Mouse (Mus musculus) hematopoietic stem cell, adult 5-6 weeks (primary cell): Measurements from ENCODE around the gene Adra1b. TPM values are rescaled to one million over a fixed set of nuclear protein-coding genes. Genes with fewer than 3 reads are reported as not detected.

Experiments
- ATAC-seq, 2 experiments: fragments of 125-278 bp in 1 of 2; replicated peaks in 1 of 2; 2 replicates each; pipeline ENCODE4 v1.8.0; 2016 to 2017; ENCODE audit warnings: inconsistent platforms in 2 of 2, mild to moderate bottlenecking in 2 of 2, moderate number of reproducible peaks in 2 of 2, low read depth in 1 of 2, moderate TSS enrichment in 1 of 2; ENCODE audit not compliant: low FRiP score in 2 of 2, poor library complexity in 2 of 2, severe bottlenecking in 2 of 2, insufficient read depth in 1 of 2, low TSS enrichment in 1 of 2
- total RNA-seq: library from RNA; stranded (forward); fragments of 172-1452, 232-1000 nt; gene quantifications from 2 replicates; pipeline ENCODE4 v1.2.3, GENCODE M21; 2017

Adra1b gene
- total RNA-seq, 1 experiment from 2014 or later = not detected

DNA sequence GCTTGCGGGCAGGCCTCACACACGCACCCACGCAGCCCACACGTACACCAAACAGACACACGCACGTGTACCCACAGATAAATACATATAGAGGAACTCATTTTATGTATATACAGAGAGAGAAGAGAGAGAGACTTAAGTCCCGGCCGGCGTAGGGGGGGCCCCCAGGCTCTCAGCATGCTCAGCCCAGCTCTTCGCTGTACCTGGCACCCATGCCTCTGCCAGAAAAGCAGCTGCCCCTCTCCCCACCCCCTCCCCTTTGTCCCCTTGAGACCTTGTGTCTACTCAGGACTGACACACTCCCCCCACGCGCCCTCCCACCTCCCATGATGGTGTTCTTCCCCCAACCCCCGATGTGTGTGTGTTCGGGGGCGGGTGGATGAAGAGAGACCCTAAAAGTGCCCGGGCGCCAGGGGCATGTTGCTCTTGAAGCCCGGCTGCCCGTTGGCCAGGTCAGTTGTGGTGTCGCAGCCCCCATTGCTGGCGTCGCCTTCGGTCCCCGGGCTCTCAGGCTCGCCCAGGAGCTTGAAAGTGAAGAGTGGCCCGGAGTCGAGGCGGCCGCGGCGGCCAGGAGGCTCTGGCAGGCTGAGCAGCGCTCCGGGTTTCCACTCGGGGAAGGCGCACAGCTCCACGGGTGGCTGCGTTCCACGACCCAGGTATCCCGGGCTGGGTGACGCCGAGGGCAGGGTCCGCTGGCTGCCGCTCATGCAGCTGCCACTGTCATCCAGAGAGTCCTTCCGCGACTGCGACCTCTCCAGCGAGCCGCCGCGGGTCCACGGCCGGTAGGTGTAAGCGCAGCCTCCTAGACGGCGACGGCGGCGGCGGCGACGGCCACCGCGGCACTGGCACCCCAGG, 125.3 kb downstream of the Adra1b start:
- ATAC-seq = peak; percentile 54 to 71; a peak in 3 of 4 replicates

DNA sequence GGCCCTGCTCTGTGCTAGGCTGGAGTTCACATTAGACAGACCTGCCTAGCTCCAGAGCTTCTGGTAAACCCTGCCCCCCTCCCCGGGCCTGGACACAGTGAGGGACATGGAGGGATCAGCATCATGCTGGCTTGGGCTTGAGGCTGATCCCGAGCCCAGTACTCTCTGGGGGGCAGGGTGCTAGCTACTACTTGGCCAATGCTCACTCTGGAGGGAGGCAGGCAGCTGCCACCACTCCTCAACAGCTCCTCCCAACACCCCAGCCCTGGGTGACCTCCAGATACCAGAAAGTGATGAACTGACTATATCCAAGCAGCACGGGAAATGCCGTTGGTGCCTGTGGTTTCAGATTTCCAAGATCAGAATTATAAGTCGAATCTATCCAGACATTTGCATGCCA, 127.3 kb downstream of the Adra1b start:
- no peak for ATAC-seq

- no peak for ATAC-seq
Measured at GRCm38 (mm10) chr11:43770110-43770509, 130.9 kb downstream of the Adra1b start.

GRCm38 (mm10) chr11:43767749-43768148, 133.3 kb downstream of the Adra1b start:
- no peak for ATAC-seq

DNA sequence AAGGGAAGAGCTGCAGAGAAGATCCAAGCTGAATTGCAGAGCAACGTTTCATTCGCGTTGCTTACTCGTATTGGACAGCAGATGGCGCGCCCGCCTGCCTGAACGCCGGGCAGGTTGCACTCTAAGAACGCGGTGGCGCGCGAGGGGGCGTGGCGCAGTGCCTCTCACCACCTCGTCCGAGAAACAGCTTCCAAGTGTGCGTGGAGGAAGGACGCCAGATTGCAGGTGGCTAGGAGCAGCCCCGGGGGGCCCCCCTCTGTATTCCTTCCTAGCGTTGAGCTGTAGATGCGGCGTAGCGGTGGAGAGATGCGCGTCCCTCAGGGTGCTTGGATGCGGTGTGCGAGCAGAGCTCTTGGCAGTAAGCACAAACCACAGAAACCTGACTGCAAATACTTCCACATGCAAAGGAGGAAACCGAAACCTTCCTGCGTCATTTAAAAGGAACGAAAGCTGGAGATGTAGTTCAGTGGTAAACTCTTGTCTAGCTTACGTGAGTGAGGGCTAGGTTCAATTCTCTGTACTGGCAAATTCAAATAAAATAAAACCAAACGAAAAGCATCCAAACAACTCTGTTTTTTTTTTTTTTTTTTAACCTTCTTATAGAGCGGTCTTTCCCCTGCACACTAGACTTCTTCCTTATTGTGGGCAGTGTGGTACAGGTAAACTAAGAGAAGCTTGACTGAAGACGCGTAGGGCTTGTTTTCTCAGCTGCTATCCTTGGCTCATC, 133.9 kb downstream of the Adra1b start:
- ATAC-seq = peak; percentile 92 to 95

- ATAC-seq = no peak
Measured at GRCm38 (mm10) chr11:43758436-43758835, 142.6 kb downstream of the Adra1b start.

DNA sequence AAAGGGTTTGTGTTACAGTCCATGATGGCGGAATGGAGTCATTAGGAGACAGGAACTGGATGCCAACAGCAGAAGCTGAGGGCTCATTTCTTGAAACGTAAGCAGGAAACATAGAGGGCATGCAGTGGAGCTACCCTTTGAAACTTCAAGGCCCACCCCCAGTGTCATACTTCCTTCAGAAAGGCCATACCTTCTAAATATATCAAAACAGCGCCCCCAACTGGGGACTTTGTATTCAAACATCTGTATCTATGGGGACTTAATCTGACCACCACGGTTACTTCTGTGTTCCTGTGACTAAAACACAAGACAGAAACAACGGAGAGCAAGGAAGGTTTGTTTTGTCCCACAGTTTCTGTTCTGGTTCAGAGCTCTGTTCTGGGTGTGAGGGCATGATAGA, 145.6 kb downstream of the Adra1b start:
- ATAC-seq = peak in 1 of 2 experiments; percentile 17; a peak in 1 of 4 replicates

DNA sequence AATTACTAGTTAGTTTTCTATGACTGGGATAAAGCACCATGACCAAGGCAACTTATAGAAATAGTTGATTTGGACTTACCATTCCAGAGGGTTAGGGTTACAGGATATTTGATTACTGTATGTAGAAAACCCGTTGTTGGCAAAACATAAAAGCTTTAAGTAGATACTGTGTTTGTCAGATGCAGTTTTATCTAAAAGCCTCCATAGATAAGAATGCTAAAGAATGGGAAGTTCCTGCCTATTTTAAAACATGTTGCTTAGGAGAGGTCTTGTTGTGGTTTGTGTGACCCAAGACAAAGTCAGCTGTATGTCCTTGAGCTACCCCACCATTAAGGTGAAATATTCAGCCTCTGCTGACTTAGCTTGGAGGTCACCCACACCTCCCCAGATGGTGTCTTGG, 146.4 kb downstream of the Adra1b start:
- ATAC-seq = no peak

DNA sequence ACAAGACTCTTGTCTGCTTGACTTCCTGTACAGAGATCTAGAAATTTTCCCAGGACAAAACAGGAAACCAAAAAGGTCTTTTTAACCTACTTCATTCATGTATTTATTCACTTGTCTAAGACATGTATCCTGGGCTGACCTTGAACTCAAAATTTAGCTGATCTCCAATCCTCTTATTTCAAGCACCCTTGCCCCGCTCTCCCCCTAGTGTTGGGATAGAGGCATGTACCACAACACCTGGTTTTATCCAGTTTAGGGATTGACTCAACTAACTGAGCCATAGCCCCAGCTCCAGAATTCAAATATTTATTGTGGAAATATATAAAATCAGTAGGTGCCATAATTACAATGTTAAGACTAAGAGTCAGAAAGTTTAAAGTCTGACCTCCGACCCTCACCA, 149.5 kb downstream of the Adra1b start:
- no peak for ATAC-seq

DNA sequence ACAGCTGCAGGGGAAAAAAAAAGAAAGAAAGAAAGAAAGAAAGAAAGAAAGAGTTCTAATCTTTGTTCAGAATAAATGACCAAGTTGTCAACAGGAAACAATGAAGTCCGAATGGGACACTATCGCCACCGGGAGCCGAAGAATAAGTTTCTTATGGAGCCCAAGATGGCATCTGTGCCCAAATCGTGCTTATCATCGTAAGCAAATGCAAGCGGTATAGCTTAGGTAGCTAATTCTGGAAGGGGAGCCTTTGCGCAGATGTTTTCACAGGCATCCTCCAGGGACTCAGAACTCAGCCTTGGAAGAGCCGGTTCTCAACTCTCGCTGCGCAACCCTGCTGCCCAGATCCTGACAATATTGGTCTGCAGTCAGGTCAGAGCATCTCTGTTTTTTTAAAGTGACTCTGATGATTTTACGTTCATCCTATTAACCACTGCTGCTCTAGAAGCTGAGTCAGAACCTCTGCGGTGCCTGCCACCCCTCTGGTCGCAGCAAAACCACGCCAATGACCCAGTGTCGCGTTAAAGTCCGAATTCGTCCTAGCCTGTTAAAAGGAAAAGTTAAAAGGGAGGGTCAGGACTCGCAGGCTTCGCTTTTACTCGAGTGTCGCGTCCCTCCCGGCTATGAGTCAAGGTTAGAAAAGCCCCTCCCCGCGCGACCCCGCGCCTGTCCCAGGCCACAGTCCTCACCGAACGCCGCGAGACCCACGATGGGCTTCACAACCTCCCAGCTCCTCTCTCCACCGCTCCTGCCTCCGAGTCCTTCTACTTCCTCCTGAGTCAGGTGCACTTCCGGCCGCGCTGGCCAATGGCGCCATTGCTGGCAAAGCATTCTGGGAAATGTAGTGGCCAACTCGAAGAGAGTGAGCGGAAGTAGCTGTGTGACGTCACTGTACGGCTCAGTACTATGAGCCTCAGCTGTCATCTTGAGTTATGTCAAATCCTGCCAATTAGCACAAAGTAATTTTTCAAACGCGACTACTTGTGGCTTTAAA, 153.5 kb downstream of the Adra1b start, which contains the start of gene Ttc1:
Ttc1 (minus strand) TSS at position 776 of the 994 bp plus-strand sequence.
- peak; percentile 98 to 100 for ATAC-seq

DNA sequence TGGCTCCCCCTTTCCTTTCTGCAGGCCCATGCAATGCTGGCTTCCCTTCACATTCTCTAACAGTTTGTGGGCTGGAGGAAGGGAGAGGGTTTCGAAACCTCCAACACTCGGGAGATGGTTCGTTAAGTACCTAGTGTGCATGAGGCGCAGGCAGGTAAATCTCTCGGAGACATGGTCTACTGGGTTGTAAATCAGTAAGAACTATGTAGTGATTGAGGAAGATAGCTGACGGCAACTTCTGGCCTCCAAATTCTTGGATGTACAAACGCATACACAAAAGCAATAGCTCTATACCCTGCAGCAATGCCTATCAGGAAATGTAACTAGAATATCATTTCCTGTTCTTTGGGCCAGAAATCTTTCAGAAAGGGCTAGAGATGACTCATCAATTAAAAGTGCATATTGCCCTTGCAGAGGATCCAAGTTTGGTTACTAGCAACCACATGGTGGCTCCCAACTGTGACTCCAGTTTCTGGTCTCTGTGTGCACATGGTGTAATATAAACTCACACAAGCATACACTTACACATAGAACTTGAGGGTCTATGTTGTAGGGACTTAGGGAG, 172.2 kb downstream of the Adra1b start:
- peak; percentile 55 to 63 for ATAC-seq

DNA sequence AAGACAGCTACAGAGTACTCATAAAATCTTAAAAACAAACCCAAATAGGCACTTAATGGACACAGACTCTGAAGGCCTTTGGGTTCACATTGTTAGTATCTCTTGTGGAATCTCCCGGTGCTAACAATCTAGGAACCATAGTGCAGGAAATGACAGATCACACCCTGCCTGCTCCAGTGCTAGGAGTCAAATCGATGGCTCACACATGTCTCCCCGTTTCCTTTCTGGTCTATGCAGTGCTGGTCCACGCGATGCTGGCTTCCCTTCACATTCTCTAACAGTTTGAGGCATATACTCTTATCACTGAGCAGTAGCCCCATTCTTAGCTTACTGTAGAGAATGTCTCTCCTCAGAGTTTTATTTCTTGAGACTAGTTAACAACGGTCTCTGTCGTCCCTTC, 173.2 kb downstream of the Adra1b start:
- peak; percentile 68 to 69 for ATAC-seq

Other genes with a start within 250 kb of the Adra1b start
- 49.5 and 51.0 TPM in 2 replicates for gene Pwwp2a, start 219.2 kb downstream of the Adra1b start, total RNA-seq
- 68.7 and 101 TPM in 2 replicates for gene Ttc1, start 153.2 kb downstream of the Adra1b start, total RNA-seq